ENCODE assay signal across 9 mouse cellular contexts in genomic region chr13:58543688-58544408, GRCm38 (mm10).
DNase-seq lines count a peak whose midpoint lies in the region; ATAC-seq and TF ChIP-seq lines count a peak whose summit lies in the region.
"Had no signal": no experiment of that assay in that cellular context is flagged by ENCODE, and none has a peak within 500 bp of the region (broad histone marks: within the 10 kb centered on the region; RNA-seq: fewer than 3 reads in every experiment).

No protein-coding gene starts in this region.

- H3K4me1 ChIP-seq in forebrain, postnatal 0 days (ENCODE audit: insufficient read depth), result peaks cover 30% of the 10 kb centered on the region
- peaks cover 6% of the 10 kb centered on the region; the same call in 1 of the 2 replicates for H3K4me1 ChIP-seq in neural tube, embryonic 14.5 days (ENCODE audit: control insufficient read depth, insufficient read depth, low read length)

- no peaks in the 10 kb centered on the region for H3K27me3 ChIP-seq in forebrain, postnatal 0 days (ENCODE audit: insufficient read depth, low read length)
- no peaks in the 10 kb centered on the region for H3K27me3 ChIP-seq in neural tube, embryonic 14.5 days (ENCODE audit: control insufficient read depth, insufficient read depth, low read length)
- H3K27me3 ChIP-seq: lung, embryonic 15.5 days had no signal

- no peak for TF ChIP-seq CTCF in forebrain, postnatal 0 days (IDR thresholded peaks at IDR 0.05; ENCODE audit: low read depth)
- TF ChIP-seq CTCF in left cerebral cortex, adult 2 months (IDR thresholded peaks at IDR 0.05), result no peak

- no peak overlapping the region for H3K9ac ChIP-seq in forebrain, postnatal 0 days
- no peak overlapping the region for H3K9ac ChIP-seq in neural tube, embryonic 14.5 days (replicated peaks; ENCODE audit: low read depth, low read length)
- H3K9ac ChIP-seq: lung, embryonic 15.5 days had no signal

- H3K9me3 ChIP-seq in forebrain, postnatal 0 days (ENCODE audit: low read length), result no peaks in the 10 kb centered on the region
- no peaks in the 10 kb centered on the region for H3K9me3 ChIP-seq in neural tube, embryonic 14.5 days (ENCODE audit: control insufficient read depth, low read length)
- H3K9me3 ChIP-seq: lung, embryonic 15.5 days had no signal

- H3K36me3 ChIP-seq in forebrain, postnatal 0 days (ENCODE audit: insufficient read depth), result no peaks in the 10 kb centered on the region
- no peaks in the 10 kb centered on the region for H3K36me3 ChIP-seq in neural tube, embryonic 14.5 days (ENCODE audit: control insufficient read depth, insufficient read depth, low read length)
- H3K36me3 ChIP-seq: lung, embryonic 15.5 days had no signal

- intact Hi-C loops in left cerebral cortex, adult 2 months (cut with DNase I), result loop anchor here (1.0 to 5.0 kb wide), 3 partner anchors 143 to 256 kb away; partner anchors contain the start of gene 2210016F16Rik
- intact Hi-C loops in gastrocnemius, postnatal 14 days (cut with DNase I; ENCODE audit: low total_unique reads), result loop anchor here (2.0 kb wide), 1 partner anchor 255 kb away; no protein-coding TSS in a partner anchor

- peak overlapping the region; percentile 74 for H3K27ac ChIP-seq in forebrain, postnatal 0 days (ENCODE audit: low read depth, low read length)
- H3K27ac ChIP-seq in left cerebral cortex, adult 2 months, result no peak overlapping the region
- no peak overlapping the region for H3K27ac ChIP-seq in neural tube, embryonic 14.5 days (ENCODE audit: low read depth, low read length)
- H3K27ac ChIP-seq: lung, embryonic 15.5 days had no signal

- peak overlapping the region; percentile 24 for H3K4me2 ChIP-seq in forebrain, postnatal 0 days (ENCODE audit: low read depth)
- H3K4me2 ChIP-seq in neural tube, embryonic 14.5 days (ENCODE audit: low read depth, low read length), result no peak overlapping the region
- H3K4me2 ChIP-seq: lung, embryonic 15.5 days had no signal

- 44% methylated on average over 12 of the region's 12 CpGs for WGBS in forebrain, postnatal 0 days
- 39% methylated on average over 12 of the region's 12 CpGs for WGBS in neural tube, embryonic 14.5 days

- H3K4me3 ChIP-seq in forebrain, postnatal 0 days (ENCODE audit: low read depth, low read length), result no peak overlapping the region
- H3K4me3 ChIP-seq in left cerebral cortex, adult 2 months, result no peak overlapping the region
- no peak overlapping the region for H3K4me3 ChIP-seq in neural tube, embryonic 14.5 days (ENCODE audit: low read depth, low read length)
- H3K4me3 ChIP-seq: lung, embryonic 15.5 days had no signal

- peak; percentile 42 to 44 for DNase-seq in cerebellum, postnatal 10 days
- no peak for DNase-seq in cerebellum, adult 18-20 months
- peak; percentile 87 for DNase-seq in forebrain, postnatal 0 days
- DNase-seq in left cerebral cortex, adult 2 months (ENCODE audit: extremely low spot score in 1 of 2, low spot score in 2 of 2), result peak; percentile 36 to 51
- no peak for DNase-seq in gastrocnemius, postnatal 14 days
- DNase-seq in Muller cell, postnatal 12 days (ENCODE audit: inconsistent ontology term), result no peak

- peak; percentile 97 for ATAC-seq in forebrain, postnatal 0 days
- ATAC-seq in neural tube, embryonic 14.5 days (ENCODE audit: low read depth), result peak; percentile 83
- ATAC-seq in granulocyte monocyte progenitor cell, adult 5-6 weeks (replicated peaks; ENCODE audit: poor library complexity, severe bottlenecking), result no peak

Comparison
In these comparisons a context has a peak if more than half of its experiments do, and no peak if none do; other contexts are left out.
1. DNase-seq: peak in cerebellum, postnatal 10 days (2 of 2), forebrain, postnatal 0 days (single experiment) and left cerebral cortex, adult 2 months (2 of 2); none in cerebellum, adult 18-20 months (0 of 2), gastrocnemius, postnatal 14 days (single experiment) and Muller cell, postnatal 12 days (single experiment).